Mouse (Mus musculus) lung, embryonic 15.5 days (tissue): ENCODE data around the gene Ethe1. TPM values are rescaled to one million over a fixed set of nuclear protein-coding genes. Genes with fewer than 3 reads are reported as not detected.
"Not testable (repeated sequence)": the region's sequence is repeated elsewhere in the genome, so short reads cannot be mapped to it uniquely, and the experiment has no call there.

Experiments used
- ATAC-seq: fragments of 200-750 bp; cut with Nextera tagmentation; 2 replicates; pipeline ENCODE4 v1.8.0; 2017; ENCODE audit warnings: moderate number of reproducible peaks, borderline replicate concordance; ENCODE audit not compliant: low FRiP score, low TSS enrichment; ENCODE audit errors: extremely low read depth
- H3K27ac ChIP-seq: fragments of 300-500 bp; sonication (generic); 2 replicates; pipeline ENCODE4 v1.5.1; 2015; ENCODE audit warnings: moderate library complexity, mild to moderate bottlenecking, inconsistent platforms
- H3K27me3 ChIP-seq: fragments of 300-500 bp; sonication (generic); 2 replicates; pipeline ENCODE4 v1.6.1; 2015; ENCODE audit warnings: inconsistent platforms
- H3K36me3 ChIP-seq: fragments of 300-500 bp; sonication (generic); 2 replicates; pipeline ENCODE4 v1.6.1; 2015; ENCODE audit warnings: inconsistent platforms
- H3K4me1 ChIP-seq: fragments of 300-500 bp; sonication (generic); 2 replicates; pipeline ENCODE4 v1.6.1; 2015; ENCODE audit warnings: inconsistent platforms
- H3K4me2 ChIP-seq: fragments of 300-500 bp; sonication (generic); 2 replicates; pipeline ENCODE4 v1.6.1; 2015; ENCODE audit warnings: inconsistent platforms, mild to moderate bottlenecking, moderate library complexity
- H3K4me3 ChIP-seq: fragments of 300-500 bp; sonication (generic); 2 replicates; pipeline ENCODE4 v1.5.1; 2015; ENCODE audit warnings: mild to moderate bottlenecking, inconsistent platforms
- H3K9ac ChIP-seq: fragments of 300-500 bp; sonication (generic); 2 replicates; pipeline ENCODE4 v1.6.1; 2015; ENCODE audit warnings: inconsistent platforms
- H3K9me3 ChIP-seq: fragments of 300-500 bp; sonication (generic); 2 replicates; pipeline ENCODE4 v1.6.1; 2016; ENCODE audit warnings: inconsistent platforms
- WGBS: fragments of 180-500 bp; shearing (Covaris S2); methylation state at CpG from one replicate; pipeline ENCODE4 v1.1.7; 2015; 5-methylcytosine and 5-hydroxymethylcytosine counted together
- polyA plus RNA-seq: library from polyadenylated mRNA; unstranded; fragments of >200 nt; fragmentation: Nextera tagmentation; extraction: Ambion mirVana; gene quantifications from 2 replicates; pipeline ENCODE4 v1.2.1, GENCODE M21; 2015

Gene Ethe1
- polyA plus RNA-seq, 1 experiment from 2014 or later, result 23.8 TPM

DNA sequence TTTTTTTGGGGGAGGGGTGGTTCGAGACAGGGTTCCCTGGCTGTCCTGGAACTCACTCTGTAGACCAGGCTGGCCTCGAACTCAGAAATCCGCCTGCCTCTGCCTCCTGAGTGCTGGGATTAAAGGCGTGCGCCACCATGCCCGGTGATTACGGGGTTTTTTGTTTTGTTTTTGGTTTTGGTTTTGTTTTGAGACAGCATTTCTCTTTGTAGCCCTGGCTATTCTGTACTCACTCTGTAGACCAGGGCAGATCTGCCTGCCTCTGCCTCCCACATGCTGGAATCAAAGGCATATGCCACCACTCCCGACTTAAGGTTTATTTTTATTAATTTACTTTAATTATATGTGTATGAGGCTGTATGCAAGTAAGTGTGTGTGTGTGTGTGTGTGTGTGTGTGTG, 31.0 kb downstream of the Ethe1 start:
- H3K9ac ChIP-seq, H3K4me2 ChIP-seq, H3K4me3 ChIP-seq, ATAC-seq, H3K36me3 ChIP-seq, H3K9me3 ChIP-seq, H3K4me1 ChIP-seq, H3K27me3 ChIP-seq, H3K27ac ChIP-seq: not testable (repeated sequence)
- 91% methylated on average over 8 of the region's 8 CpGs for WGBS

DNA sequence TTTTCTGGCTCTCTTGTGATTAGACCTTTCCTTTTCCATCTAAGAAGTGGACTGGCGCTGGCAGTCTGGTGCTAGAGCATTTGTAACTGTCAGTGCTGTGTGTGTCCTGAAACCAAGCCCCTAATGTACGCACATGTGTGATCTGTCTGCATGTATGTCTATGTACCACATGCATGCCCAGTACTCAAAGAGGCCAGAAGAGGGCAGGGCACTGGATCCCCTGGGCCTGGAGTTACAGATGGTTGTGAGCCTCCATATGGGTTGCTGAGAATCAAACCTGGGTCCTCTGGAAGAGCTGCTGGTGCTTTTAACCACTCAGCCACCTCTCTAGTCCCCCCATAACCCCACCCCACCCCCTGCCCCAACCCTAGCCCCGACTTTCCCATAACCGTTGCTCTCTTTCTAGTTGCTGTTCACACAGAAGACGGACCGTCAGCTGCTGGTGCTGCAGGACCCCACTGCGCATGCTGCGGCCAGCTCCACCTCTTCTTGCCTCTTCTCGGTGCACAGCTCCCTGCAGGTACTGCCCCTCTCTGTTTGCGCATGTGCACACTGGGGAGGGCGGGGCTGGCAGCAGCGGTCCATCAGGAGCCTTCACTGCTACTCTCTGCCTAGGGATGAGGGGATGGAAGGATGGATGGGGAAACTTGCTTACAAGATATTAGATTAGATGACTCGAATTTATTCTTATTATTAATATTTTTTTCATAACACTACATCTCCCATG, 32.5 kb downstream of the Ethe1 start:
- no peak overlapping the region for H3K9ac ChIP-seq
- H3K4me1 ChIP-seq, result no peaks in the 10 kb centered on the region
- H3K9me3 ChIP-seq, result no peaks in the 10 kb centered on the region
- no peak overlapping the region for H3K4me3 ChIP-seq
- no peaks in the 10 kb centered on the region for H3K36me3 ChIP-seq
- H3K4me2 ChIP-seq, result no peak overlapping the region
- H3K27ac ChIP-seq, result no peak overlapping the region
- 55% methylated on average over 13 of the region's 13 CpGs for WGBS
- no peak for ATAC-seq
- H3K27me3 ChIP-seq, result no peaks in the 10 kb centered on the region

DNA sequence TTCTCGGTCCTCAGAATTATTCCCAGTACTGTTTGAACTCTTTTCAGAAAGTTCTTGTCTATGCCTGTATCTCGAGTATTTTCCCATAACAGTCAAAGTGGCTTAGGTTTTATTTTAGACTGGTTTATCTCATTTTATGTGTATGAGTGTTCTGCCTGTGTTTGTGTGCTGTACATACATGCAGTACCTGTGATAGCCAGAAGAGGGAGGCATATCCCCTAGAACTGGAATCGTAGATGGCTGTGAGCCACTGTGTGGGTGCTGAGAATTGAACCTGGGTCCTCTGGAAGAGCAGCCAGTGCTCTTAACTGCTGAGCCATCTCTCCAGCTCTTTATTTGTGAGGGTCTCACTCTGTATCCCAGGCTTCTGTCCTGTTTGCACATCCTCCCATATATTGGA, 33.9 kb downstream of the Ethe1 start:
- H3K9ac ChIP-seq, result no peak overlapping the region
- ATAC-seq, result no peak
- H3K4me2 ChIP-seq, result no peak overlapping the region
- H3K36me3 ChIP-seq, result no peaks in the 10 kb centered on the region
- 71% methylated on average over 3 of the region's 3 CpGs for WGBS
- H3K9me3 ChIP-seq, result no peaks in the 10 kb centered on the region
- H3K4me1 ChIP-seq, result no peaks in the 10 kb centered on the region
- no peaks in the 10 kb centered on the region for H3K27me3 ChIP-seq
- no peak overlapping the region for H3K4me3 ChIP-seq
- no peak overlapping the region for H3K27ac ChIP-seq

DNA sequence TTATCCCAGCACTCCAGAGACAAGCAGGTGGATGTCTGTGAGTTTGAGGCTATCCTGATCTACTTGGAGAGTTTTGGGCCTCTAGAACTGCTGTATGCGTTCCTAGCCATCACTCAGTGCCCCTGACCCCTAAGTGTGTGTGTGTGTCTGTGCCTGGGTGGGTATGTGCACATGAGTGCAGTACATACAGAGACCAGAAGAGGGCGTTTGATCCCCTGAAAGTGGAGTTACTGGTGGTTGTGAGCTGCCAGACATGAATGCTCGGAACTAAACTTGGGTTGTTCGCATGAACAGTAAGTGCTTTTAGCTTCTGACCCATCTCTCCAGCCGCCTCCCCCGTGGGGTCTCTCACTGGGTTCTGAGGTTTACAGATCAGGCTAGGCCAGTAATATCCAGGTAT, 35.6 kb downstream of the Ethe1 start:
- WGBS, result 80% methylated on average over 6 of the region's 6 CpGs
- no peak overlapping the region for H3K9ac ChIP-seq
- H3K4me3 ChIP-seq, result no peak overlapping the region

DNA sequence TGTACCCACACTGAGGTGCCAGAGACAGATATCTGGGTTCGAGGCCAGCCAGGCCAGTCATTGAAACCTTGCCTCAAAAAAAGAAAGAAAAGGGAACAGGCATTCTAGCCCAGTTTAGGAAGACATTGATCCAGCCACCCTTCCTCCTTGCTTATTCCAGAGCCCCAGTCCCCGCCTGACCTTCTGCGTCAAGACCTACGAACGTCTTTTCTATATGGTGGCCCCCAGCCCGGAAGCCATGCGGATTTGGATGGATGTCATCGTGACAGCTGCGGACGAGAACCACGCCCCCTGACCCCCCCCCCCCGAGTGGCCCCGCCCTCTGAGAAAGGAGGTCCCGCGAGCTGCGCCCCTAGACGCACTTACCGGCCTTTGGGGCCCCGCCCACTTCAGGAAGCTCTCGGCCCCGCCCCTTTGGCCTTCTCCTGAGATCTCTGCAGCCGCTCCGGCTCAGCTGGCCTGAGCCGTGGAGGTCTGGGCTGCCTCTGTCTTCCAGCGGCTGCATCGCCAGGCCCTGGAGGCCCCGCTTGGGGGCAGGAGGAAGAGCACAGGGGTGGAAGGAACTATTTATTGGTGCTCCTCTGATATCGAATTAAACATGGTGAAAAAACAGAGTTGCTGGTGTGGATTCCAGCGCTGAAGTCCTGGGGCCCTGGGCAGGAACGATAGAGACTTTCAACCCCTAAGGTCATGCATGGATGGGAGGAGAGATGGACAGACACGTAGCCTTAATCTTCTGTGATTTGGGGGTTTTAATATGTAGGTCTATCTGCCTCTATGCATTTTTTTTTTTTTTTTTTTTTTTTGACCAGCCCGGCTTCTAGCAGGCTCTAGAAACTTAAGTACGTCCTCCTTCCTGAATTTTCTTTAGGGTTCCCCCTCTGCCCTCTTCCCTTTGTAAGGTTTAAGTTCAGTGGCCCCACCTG, 41.6 kb downstream of the Ethe1 start:
- Histone ChIP-seq H3K4me2 (peak overlapping the region; percentile 63), H3K4me3 (peak overlapping the region; percentile 33), H3K4me1 (peaks cover 7% of the 10 kb centered on the region; the same call in 1 of the 2 replicates), H3K27ac (peak overlapping the region; percentile 53), H3K9ac (peak overlapping the region; percentile 50), H3K27me3 (no peaks in the 10 kb centered on the region), H3K36me3 (no peaks in the 10 kb centered on the region), H3K9me3 (no peaks in the 10 kb centered on the region)
- WGBS, result 6% methylated on average over 33 of the region's 33 CpGs
- peak; percentile 92 for ATAC-seq

More for the DNA sequence above, 35.6 kb downstream of the Ethe1 start:
- Histone ChIP-seq H3K4me2 (no peak overlapping the region), H3K9me3 (no peaks in the 10 kb centered on the region), H3K4me1 (no peaks in the 10 kb centered on the region), H3K27me3 (no peaks in the 10 kb centered on the region), H3K27ac (no peak overlapping the region), H3K36me3 (no peaks in the 10 kb centered on the region)
- ATAC-seq, result no peak

DNA sequence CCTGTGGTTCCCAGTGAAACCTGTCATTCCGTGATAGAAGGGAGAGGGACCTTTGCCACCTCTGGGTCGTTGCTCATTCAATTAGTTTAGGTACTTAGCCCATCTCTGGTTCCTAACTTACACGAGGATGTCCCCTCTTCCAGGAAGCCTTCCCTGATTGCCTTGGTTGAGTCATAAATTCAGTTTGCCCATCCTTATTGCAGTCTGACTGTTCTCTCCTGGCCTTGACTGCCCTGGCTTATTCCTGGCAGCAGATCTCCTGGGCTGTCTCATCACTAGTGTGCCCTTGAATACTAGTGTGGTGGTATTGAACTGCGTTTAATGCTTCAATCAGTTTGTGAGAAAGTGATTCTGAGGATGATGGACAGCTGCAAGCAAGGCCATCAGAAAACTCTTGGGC, 42.3 kb downstream of the Ethe1 start:
- no peaks in the 10 kb centered on the region for H3K36me3 ChIP-seq
- H3K4me3 ChIP-seq, result no peak overlapping the region
- ATAC-seq, result no peak
- H3K27me3 ChIP-seq, result no peaks in the 10 kb centered on the region
- H3K4me2 ChIP-seq, result peak overlapping the region; percentile 63; the same call in 1 of the 2 replicates
- H3K27ac ChIP-seq, result no peak overlapping the region
- no peak overlapping the region for H3K9ac ChIP-seq
- peaks cover 7% of the 10 kb centered on the region; the same call in 1 of the 2 replicates for H3K4me1 ChIP-seq
- WGBS, result 70% methylated on average over 4 of the region's 4 CpGs
- no peaks in the 10 kb centered on the region for H3K9me3 ChIP-seq

DNA sequence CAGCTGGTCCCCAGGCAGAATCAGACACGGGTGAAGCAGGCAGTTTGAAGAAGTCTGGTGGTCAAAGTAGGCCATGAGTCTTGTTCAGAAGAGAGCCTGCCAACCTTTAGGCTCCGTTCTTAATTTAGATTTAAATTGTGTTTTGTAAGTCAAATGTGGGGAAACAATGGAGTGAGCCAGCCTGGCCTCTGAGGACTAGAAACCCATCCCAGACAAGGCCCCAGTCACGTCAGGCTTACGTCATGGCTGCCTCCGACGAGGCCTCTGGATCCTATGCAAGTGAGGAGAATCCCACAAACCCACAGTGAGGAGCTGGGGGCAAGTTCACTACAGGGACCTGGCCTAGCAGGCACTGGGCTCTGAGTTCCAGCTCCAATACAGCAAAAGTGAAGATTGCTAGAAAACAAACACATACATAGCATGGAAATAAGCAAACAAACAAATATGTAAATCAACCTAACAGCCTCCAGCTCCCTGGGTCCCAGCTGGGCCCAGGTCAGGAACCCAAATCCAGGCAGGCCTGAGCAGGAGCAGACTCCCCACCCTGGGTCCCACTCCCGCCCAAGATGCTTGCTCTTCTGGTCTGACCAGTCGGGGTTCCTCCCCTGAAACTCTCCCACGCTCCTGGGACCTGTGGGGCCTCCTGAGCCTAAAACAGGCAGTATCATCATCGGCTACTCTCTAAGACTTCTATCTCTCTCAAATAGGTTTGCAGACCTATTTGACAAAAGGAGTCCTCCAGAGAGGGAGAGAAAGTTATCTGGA, 43.0 kb downstream of the Ethe1 start:
- Histone ChIP-seq H3K27me3 (no peaks in the 10 kb centered on the region), H3K4me3 (no peak overlapping the region), H3K9me3 (no peaks in the 10 kb centered on the region), H3K4me1 (peaks cover 7% of the 10 kb centered on the region; the same call in 1 of the 2 replicates), H3K27ac (no peak overlapping the region), H3K4me2 (no peak overlapping the region), H3K9ac (no peak overlapping the region), H3K36me3 (no peaks in the 10 kb centered on the region)
- ATAC-seq, result no peak
- 74% methylated on average over 10 of the region's 10 CpGs for WGBS

DNA sequence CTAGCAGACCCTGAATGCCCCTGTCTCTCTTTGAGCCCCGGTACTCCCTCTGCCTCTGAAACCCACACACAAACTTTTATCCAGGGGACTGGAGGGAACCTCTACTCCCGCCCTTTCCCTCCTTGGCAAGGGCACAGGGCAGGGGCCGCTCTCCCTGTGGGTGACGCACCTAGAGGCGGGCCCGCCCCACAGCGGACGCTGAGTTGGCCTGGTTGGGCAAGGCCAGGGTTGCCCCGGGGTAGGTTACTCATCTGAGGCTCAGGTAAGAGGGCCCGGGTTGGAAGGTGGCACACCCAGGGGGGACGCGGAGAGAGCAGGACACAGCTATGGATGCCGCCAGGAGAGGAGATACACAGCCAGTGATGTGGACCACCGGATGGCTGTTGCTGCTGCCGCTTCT, 48.9 kb downstream of the Ethe1 start, which contains the start of gene Lypd3:
Gene Lypd3, plus strand, starts transcription at position 287 of the 400 bp plus-strand sequence.
- Histone ChIP-seq H3K27me3 (peaks cover 52% of the 10 kb centered on the region), H3K4me3 (no peak within 1 kb of the TSS), H3K4me1 (peaks cover 12% of the 10 kb centered on the region), H3K36me3 (no peaks in the 10 kb centered on the region), H3K9ac (no peak within 1 kb of the TSS), H3K4me2 (peak within 1 kb of the TSS; percentile 78; the same call in 1 of the 2 replicates), H3K9me3 (no peaks in the 10 kb centered on the region), H3K27ac (no peak within 1 kb of the TSS)
- ATAC-seq, result no peak
- 19% methylated on average over 15 of the region's 15 CpGs for WGBS

DNA sequence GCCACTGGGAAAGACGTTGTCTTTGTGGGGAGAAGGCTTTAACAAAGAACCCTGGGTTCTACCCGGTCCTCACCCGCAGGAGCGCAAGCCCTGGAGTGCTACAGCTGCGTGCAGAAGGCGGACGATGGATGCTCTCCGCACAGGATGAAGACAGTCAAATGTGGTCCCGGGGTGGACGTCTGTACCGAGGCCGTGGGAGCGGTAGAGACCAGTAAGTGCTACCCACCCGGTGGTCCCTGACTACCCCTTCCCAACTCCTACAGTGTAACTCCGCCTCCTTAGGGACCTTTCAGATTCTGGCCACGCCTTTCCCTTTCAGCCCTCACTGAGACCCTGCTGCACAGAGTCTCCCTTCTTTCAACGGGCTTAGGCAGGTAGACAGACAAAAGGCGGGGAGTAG, 49.7 kb downstream of the Ethe1 start:
- H3K36me3 ChIP-seq, result no peaks in the 10 kb centered on the region
- no peak overlapping the region for H3K27ac ChIP-seq
- H3K27me3 ChIP-seq, result peaks cover 57% of the 10 kb centered on the region
- ATAC-seq, result no peak
- H3K4me3 ChIP-seq, result no peak overlapping the region
- H3K4me1 ChIP-seq, result peaks cover 12% of the 10 kb centered on the region
- H3K9me3 ChIP-seq, result no peaks in the 10 kb centered on the region
- H3K4me2 ChIP-seq, result peak overlapping the region; percentile 78; the same call in 1 of the 2 replicates
- no peak overlapping the region for H3K9ac ChIP-seq
- 3% methylated on average over 18 of the region's 18 CpGs for WGBS

DNA sequence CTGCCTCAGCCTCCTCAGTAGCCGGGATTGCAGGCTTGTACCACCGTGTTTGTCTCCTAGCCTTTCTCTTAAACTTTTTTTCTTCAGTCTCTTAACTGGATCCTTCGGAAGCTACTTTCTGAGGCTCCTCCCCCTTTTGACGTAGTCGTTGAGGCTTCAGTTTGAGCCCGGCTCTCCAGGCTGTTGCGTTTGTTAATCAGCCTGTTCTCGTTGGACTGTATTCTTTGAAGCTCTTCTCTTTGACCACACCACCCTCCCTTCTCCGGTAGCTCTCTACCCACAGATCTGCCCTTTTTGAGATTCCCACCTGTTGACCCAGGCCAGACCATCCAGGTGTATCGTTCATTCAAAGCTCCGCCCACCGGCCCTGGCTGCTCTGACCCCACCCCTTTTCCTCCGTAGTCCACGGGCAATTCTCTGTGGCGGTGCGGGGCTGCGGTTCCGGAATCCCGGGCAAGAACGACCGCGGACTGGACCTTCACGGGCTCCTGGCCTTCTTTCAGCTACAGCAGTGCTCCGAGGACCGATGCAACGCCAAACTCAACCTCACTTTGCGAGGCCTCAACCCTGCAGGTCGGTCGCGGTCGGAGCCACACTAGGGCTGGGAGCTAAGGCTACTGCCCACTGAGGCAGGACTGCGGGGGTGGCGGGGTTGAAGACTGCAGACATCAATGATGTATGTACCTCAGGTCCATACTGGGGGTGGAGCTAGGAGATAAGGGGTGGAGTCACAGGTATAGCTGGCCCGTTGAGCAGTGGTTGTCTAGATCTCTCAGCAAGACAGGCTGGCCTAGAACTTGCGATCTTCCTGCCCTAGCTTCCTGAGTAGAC, 50.9 kb downstream of the Ethe1 start:
- peaks cover 12% of the 10 kb centered on the region for H3K4me1 ChIP-seq
- no peaks in the 10 kb centered on the region for H3K36me3 ChIP-seq
- H3K4me3 ChIP-seq, result peak overlapping the region; percentile 40
- no peak overlapping the region for H3K27ac ChIP-seq
- H3K9me3 ChIP-seq, result no peaks in the 10 kb centered on the region
- peak overlapping the region; percentile 78 for H3K4me2 ChIP-seq
- peak; percentile 43; the same call in 1 of the 2 replicates for ATAC-seq
- 3% methylated on average over 35 of the region's 35 CpGs for WGBS
- H3K9ac ChIP-seq, result no peak overlapping the region; the same call in 1 of the 2 replicates
- H3K27me3 ChIP-seq, result peaks cover 57% of the 10 kb centered on the region

DNA sequence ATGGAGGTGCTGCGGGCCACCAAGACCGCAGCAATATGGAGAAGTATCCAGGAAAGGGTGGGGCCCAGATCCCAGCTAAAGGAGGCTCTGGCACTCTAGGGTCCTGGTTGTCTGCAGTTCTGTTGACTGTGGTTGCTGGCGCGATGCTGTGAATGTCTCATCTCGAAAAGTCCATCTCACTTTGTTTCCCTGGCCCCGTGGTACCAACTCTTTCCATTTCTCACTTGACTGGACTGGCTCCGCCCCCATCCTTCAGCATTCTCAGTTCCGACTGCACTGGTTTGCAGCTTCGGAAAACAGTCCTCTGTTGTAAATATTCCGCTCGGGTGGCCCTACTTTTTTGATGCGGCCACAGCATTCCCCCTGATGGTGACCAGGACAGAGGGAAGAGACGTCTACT, 53.1 kb downstream of the Ethe1 start:
- no peak overlapping the region for H3K4me2 ChIP-seq
- H3K4me1 ChIP-seq, result peaks cover 12% of the 10 kb centered on the region
- ATAC-seq, result no peak
- H3K9ac ChIP-seq, result no peak overlapping the region
- 58% methylated on average over 13 of the region's 13 CpGs for WGBS
- no peak overlapping the region for H3K4me3 ChIP-seq
- H3K9me3 ChIP-seq, result no peaks in the 10 kb centered on the region
- peaks cover 56% of the 10 kb centered on the region for H3K27me3 ChIP-seq
- H3K36me3 ChIP-seq, result no peaks in the 10 kb centered on the region
- no peak overlapping the region for H3K27ac ChIP-seq
